Mouse (Mus musculus): ENCODE measurements around the gene Shisa8. TPM values are rescaled to one million over a fixed set of nuclear protein-coding genes. Genes with fewer than 3 reads are reported as not detected.

Gene Shisa8
- polyA plus RNA-seq, 1 experiment = 0.03 TPM

DNA sequence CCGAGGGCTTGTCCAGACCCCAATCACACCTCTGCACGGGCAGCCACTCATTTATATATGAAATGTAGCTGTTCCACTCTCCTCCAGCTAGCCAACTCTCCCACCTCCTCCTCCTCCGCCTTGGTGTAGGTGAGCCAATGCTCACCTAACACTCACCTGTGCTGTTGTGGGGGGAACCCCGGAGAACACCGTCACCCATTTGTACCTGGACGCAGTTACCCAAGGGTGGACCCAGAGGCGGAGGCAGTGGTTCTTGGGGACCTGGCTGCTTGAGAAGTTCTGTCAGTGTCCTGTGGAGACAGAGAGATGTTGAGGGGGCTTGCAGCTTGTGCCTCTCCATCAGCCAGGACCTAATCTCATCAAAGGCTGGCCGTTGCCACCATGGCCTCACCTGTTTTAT is 4.3 kb downstream of the Shisa8 start:
- TF ChIP-seq GATA1 (IDR thresholded peaks at IDR 0.05; ENCODE audit: low read length) (no peak), TAL1 (IDR thresholded peaks at IDR 0.05; ENCODE audit: low read length) (no peak)
- Histone ChIP-seq H3K36me3 (ENCODE audit: control insufficient read depth) (peaks cover 31% of the 10 kb centered on the region), H3K27me3 (ENCODE audit: control insufficient read depth) (peaks cover 72% of the 10 kb centered on the region), H3K9me3 (ENCODE audit: control insufficient read depth, low read length) (peaks cover 8% of the 10 kb centered on the region; the same call in 1 of the 2 replicates), H3K4me3 (replicated peaks) (no peak overlapping the region), H3K4me1 (ENCODE audit: control insufficient read depth) (peaks cover 7% of the 10 kb centered on the region)

DNA sequence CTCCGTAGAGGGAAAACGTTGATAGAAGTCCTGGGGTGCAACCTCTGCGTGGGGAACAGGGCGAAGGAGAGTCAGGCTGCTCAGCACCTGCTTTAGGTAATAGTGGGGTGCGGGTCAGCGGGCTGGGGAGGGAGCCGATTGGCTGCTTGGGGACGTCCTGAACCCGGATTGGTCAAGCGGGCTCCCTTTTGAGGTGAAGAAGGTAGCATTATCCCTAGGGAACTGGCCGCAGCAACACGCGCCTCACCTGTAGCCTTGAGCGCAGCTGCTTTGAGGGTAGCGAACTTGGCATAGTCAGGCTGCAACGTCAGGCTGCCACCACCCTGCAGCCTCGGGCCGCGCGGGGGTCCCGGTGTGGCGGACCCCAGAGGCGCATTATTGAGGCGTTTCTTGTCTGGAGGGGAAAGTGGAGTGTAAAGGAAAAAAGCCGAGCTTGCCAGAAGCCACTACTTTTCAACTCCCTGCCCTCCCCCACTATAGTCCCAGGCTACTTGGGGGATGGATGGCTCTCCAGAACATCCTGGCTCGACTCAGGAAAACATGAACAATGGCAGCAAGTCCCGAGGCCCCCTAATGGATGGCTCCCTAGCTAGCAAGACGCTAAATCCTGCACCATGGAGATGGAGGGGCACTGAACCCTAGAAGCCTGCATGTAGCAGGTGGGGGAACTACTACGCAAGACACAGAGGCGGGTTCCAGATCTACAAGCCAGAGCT is 5.0 kb downstream of the Shisa8 start:
- peaks cover 65% of the 10 kb centered on the region for H3K27me3 ChIP-seq (ENCODE audit: control insufficient read depth)
- peaks cover 38% of the 10 kb centered on the region for H3K36me3 ChIP-seq (ENCODE audit: control insufficient read depth)
- TF ChIP-seq TAL1 (IDR thresholded peaks at IDR 0.05; ENCODE audit: low read length) = no peak
- no peak for TF ChIP-seq GATA1 (IDR thresholded peaks at IDR 0.05; ENCODE audit: low read length)

DNA sequence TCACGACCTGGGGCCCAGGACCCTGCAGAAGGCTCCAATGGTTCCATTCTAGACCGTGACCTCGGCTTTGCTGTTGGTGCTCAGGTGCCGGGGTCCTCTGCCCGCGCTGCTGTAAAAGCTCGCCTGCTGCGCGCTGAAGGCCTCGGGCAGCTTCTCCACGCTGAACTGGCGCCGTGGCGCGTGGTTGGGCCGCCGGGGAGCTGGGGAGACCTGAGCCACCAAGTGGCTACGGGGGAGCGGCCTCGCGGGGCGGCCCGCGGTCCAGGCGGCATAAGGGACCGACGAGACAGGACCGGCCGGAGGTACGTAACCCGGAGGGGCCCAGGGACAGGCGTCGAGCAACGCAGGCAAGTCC is 5.5 kb downstream of the Shisa8 start:
- peaks cover 59% of the 10 kb centered on the region for H3K27me3 ChIP-seq (ENCODE audit: control insufficient read depth)
- H3K4me3 ChIP-seq (replicated peaks) = no peak overlapping the region
- H3K9me3 ChIP-seq (ENCODE audit: control insufficient read depth, low read length) = peaks cover 4% of the 10 kb centered on the region; the same call in 1 of the 2 replicates
- peaks cover 7% of the 10 kb centered on the region for H3K4me1 ChIP-seq (ENCODE audit: control insufficient read depth)
- peaks cover 44% of the 10 kb centered on the region for H3K36me3 ChIP-seq (ENCODE audit: control insufficient read depth)
- TF ChIP-seq TAL1 (IDR thresholded peaks at IDR 0.05; ENCODE audit: low read length) = no peak
- TF ChIP-seq GATA1 (IDR thresholded peaks at IDR 0.05; ENCODE audit: low read length) = no peak

More for the DNA sequence above, 5.0 kb downstream of the Shisa8 start:
- H3K4me1 ChIP-seq (ENCODE audit: control insufficient read depth) = peaks cover 7% of the 10 kb centered on the region
- no peak overlapping the region for H3K4me3 ChIP-seq (replicated peaks)
- H3K9me3 ChIP-seq (ENCODE audit: control insufficient read depth, low read length) = peaks cover 8% of the 10 kb centered on the region; the same call in 1 of the 2 replicates

DNA sequence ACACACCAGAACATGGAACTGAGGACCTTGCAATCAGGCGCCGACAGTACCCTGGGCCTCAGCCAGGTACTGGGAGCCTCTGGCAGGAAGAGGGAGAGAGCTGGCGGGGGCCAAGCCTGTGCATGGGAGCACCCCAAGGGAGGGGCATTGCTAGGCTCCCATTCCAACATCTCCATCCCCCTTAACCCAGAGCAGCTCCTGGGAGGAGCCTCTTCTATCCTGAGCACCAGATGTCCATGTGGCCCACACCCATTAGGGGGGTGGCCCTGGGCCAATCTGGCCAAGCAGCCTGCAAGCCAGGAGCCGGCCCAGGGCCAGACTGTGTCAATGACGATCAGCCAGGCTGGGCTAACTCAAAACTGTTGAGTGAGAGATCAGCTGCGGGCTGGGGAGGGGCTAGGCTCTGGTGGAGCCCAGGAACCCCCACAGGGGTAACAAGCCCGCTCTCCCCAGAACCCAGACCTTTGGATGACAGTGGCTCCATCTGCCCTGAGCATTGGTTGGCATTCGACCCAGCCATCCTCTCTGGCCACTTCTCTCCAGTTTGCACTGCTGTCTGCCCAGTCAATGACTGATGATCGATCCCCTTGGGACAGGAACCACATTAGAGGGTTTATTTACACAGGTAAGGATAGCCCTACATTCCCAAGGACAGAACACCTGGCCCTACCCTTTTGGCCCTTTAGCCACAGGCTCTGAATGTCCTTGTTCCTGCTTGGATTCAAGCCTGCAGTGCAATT is 6.1 kb downstream of the Shisa8 start:
- H3K9me3 ChIP-seq (ENCODE audit: control insufficient read depth, low read length) = no peaks in the 10 kb centered on the region; the same call in 1 of the 2 replicates
- peaks cover 49% of the 10 kb centered on the region for H3K36me3 ChIP-seq (ENCODE audit: control insufficient read depth)
- TF ChIP-seq GATA1 (IDR thresholded peaks at IDR 0.05; ENCODE audit: low read length) = no peak
- TF ChIP-seq TAL1 (IDR thresholded peaks at IDR 0.05; ENCODE audit: low read length) = no peak
- H3K27me3 ChIP-seq (ENCODE audit: control insufficient read depth) = peaks cover 54% of the 10 kb centered on the region
- peaks cover 5% of the 10 kb centered on the region; the same call in 1 of the 2 replicates for H3K4me1 ChIP-seq (ENCODE audit: control insufficient read depth)
- no peak overlapping the region for H3K4me3 ChIP-seq (replicated peaks)

DNA sequence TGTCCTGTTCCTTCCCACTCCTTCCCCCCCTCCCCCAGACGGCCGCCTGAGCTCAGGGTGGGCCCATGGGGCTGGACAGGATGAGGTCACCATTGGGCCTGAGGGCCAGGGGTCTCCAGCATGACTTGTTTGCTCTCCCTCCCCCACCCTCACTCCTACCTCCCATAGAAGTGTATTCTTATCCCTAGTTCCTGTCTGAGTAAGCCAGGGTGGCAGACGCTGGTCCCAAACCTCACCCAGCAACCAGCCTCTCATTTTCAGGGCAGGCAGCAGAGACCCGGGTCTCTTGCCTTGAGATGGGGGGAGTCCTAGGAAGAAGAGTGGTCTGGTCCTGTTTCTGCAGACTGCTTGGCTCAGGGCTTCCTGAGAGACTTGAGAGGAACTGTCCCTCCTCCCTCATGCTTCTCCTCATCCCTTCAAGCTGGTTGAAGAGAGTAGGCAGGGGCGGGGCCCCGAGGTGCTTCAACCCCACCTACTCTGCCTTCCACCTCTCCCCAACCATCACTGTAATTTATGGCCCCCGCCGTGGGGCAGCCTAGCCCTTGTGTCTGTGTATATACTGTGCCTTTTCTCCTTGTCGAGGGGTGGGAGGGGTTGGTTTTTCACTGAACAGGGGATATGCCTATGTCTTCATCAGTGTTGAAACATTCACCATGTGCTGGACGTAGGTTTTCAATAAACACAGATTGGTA is 7.8 kb downstream of the Shisa8 start:
- Histone ChIP-seq H3K4me1 (ENCODE audit: control insufficient read depth) (peaks cover 5% of the 10 kb centered on the region; the same call in 1 of the 2 replicates), H3K9me3 (ENCODE audit: control insufficient read depth, low read length) (no peaks in the 10 kb centered on the region), H3K4me3 (replicated peaks) (no peak overlapping the region), H3K27me3 (ENCODE audit: control insufficient read depth) (peaks cover 37% of the 10 kb centered on the region), H3K36me3 (ENCODE audit: control insufficient read depth) (peaks cover 66% of the 10 kb centered on the region)
- no peak for TF ChIP-seq TAL1 (IDR thresholded peaks at IDR 0.05; ENCODE audit: low read length)
- TF ChIP-seq GATA1 (IDR thresholded peaks at IDR 0.05; ENCODE audit: low read length) = no peak

DNA sequence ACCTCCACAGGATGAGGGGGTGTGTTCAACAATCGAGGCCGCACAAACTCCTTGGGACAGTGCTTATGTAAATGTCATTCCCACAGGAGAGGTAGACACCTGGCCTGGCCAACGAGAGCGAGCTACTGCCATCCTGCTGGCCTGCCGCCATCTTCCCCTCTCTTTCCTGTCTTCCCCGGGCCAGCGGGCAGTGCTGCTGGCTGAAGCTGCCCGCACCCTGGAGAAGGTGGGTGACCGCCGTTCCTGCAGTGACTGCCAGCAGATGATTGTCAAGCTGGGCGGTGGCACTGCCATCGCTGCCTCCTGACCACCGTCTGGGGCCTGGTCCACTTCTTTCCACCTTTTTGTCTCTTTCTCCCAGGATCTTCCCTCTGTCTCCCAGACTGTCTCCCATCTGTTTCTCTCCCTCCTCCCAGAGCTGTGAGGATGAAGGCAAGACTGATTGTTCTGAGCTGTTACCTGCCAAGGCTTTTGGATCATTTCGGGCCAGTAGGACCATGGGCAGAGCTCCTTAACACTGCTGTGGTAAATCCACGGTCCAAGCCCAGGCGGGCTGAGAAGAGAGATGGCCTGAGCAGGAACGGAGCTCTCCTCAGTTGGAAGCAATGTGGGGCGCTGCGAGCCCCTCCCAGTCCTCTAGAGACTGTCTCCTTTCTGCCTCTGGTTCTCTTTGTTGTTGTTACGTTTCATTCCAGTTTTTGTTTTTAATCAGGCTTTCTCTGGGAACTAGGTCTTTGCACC is 8.8 kb downstream of the Shisa8 start:
- Histone ChIP-seq H3K36me3 (ENCODE audit: control insufficient read depth) (peaks cover 77% of the 10 kb centered on the region), H3K27me3 (ENCODE audit: control insufficient read depth) (peaks cover 28% of the 10 kb centered on the region), H3K4me3 (replicated peaks) (no peak overlapping the region), H3K9me3 (ENCODE audit: control insufficient read depth, low read length) (no peaks in the 10 kb centered on the region), H3K4me1 (ENCODE audit: control insufficient read depth) (peaks cover 5% of the 10 kb centered on the region)
- TF ChIP-seq TAL1 (IDR thresholded peaks at IDR 0.05; ENCODE audit: low read length) = no peak
- no peak for TF ChIP-seq GATA1 (IDR thresholded peaks at IDR 0.05; ENCODE audit: low read length)

DNA sequence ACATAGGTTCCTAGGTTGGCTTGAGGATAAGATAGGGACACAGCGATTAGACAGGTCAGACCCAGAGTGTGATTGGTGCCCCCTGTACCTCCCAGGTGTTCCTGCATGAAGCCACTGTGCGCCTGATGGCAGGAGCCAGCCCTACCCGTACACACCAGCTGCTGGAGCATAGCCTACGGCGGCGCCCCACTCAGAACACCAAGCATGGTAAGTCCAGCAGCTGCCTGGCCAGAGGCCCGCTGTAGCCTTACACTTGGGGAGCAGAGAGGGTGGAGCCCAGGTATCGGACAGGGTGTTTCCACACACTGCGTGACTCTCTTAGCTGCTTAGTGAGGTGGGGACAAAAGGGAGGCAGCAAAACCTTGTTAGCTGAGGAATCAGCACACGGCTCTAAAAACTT is 9.5 kb downstream of the Shisa8 start:
- H3K36me3 ChIP-seq (ENCODE audit: control insufficient read depth) = peaks cover 84% of the 10 kb centered on the region
- H3K9me3 ChIP-seq (ENCODE audit: control insufficient read depth, low read length) = no peaks in the 10 kb centered on the region
- peaks cover 21% of the 10 kb centered on the region for H3K27me3 ChIP-seq (ENCODE audit: control insufficient read depth)
- H3K4me1 ChIP-seq (ENCODE audit: control insufficient read depth) = peaks cover 5% of the 10 kb centered on the region
- TF ChIP-seq GATA1 (IDR thresholded peaks at IDR 0.05; ENCODE audit: low read length) = no peak
- TF ChIP-seq TAL1 (IDR thresholded peaks at IDR 0.05; ENCODE audit: low read length) = no peak
- no peak overlapping the region for H3K4me3 ChIP-seq (replicated peaks)

DNA sequence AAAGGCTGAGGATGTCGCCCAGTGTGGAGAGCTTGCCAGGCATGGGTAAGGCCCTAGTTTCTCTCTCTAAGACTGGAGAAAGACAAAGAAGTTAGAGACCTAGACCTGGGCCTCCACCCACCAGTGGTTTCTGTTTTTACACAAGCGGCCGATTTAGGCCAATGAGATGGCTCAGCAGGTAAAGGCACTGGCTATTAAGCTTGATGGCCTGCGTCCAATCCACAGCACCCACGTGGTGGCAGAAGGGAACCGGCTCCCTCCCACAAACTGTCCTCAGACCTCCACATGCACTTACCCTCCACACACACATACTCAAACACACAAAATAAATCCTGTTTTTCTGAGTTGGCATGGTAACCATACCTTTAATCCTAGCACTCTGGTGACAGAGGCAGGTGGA is 10.5 kb downstream of the Shisa8 start:
- no peak for TF ChIP-seq TAL1 (IDR thresholded peaks at IDR 0.05; ENCODE audit: low read length)
- no peak for TF ChIP-seq GATA1 (IDR thresholded peaks at IDR 0.05; ENCODE audit: low read length)
- Histone ChIP-seq H3K4me1 (ENCODE audit: control insufficient read depth) (peaks cover 5% of the 10 kb centered on the region), H3K9me3 (ENCODE audit: control insufficient read depth, low read length) (no peaks in the 10 kb centered on the region), H3K27me3 (ENCODE audit: control insufficient read depth) (peaks cover 11% of the 10 kb centered on the region), H3K4me3 (replicated peaks) (no peak overlapping the region), H3K36me3 (ENCODE audit: control insufficient read depth) (peaks cover 94% of the 10 kb centered on the region)

Data from erythroblast, embryonic 14.5 days (primary cell).